Mouse (Mus musculus) urinary bladder, postnatal 10 days (tissue): Measurements from ENCODE around the gene Vars.

Experiments used
- DNase-seq: peaks from one replicate; pipeline ENCODE4 v3.0.0; 2022; ENCODE audit warnings: low spot score

The Vars gene

DNA sequence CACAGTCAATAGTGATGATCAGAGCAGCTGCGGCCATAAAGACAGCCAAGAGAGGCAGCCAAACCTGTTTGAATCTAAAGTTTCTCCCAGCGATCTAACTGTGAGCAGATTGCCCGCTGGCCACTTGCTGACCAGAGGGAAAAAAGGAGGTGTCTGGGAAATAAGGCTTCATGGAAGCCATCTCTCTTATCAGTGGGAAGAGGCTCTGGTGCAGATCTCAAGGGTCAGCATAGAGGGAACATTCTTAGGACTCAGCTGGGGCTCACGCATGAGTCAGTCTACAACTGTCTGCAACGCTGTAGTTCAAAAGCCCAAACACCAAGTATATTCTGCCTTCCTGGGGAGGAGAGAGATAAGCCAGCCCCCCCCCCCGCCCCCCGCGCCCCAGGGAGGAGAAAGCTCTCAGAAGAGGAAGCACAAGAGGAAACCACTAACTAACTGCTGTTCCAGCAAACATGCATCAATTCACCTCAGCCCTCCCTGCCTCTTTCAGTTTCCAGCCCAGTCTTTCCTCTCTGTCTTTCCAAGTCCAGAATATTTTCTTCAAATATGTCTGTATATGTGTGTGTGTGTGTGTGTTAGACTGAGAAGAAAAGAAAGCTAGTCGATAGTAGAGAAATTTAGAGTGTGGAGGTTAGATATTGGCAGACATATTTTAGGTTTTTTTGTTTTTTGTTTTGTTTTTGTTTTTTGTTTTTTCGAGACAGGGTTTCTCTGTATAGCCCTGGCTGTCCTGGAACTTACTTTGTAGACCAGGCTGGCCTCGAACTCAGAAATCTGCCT is 47.6 kb downstream of the Vars start:
- DNase-seq = no peak

DNA sequence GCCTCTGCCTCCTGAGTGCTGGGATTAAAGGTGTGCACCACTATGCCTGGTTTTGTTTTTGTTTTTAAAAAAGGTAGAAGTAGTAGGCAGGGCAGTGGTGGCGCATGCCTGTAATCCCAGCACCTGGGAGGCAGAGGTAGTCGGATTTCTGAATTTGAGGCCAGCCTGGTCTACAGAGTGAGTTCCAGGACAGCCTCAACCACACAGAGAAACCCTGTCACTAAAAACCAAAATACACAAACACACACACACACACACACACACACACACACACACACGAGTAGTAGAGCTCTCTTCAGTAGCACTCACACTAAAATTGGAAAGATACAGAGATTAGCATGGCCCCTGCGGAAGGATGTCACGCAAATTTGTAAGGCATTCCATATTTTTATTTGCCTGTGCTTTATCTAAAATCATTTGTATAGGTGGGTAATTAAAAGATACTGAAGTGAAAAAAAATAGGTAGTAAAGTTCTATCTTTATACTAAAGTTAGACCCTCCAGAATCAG is 48.2 kb downstream of the Vars start:
- DNase-seq = no peak

DNA sequence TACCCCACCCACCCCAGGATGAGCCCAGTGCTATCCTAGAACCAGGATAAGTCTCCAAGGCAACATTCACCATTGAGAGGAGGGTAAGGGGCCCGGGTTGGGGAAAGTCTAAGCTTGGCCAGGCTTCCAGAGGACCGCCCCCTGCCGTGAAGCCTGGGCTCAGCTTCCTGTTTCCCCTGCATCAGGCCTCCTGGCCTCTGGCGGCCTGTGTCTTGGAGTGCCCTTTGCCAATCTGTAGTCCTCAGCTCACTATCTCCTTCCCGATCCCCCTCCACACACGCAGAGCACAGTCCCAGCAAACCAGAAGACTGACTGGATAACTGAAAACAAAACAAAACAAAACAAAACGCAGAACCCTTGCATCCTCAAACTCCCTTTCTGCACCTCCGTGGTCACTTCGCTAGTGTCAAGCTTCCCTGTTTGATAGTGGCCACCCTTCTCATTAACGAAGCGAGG is 48.8 kb downstream of the Vars start, which contains the start of gene Clic1:
Gene Clic1 (plus strand): TSS at position 406 of the 456 bp plus-strand sequence.
- no peak for DNase-seq

DNA sequence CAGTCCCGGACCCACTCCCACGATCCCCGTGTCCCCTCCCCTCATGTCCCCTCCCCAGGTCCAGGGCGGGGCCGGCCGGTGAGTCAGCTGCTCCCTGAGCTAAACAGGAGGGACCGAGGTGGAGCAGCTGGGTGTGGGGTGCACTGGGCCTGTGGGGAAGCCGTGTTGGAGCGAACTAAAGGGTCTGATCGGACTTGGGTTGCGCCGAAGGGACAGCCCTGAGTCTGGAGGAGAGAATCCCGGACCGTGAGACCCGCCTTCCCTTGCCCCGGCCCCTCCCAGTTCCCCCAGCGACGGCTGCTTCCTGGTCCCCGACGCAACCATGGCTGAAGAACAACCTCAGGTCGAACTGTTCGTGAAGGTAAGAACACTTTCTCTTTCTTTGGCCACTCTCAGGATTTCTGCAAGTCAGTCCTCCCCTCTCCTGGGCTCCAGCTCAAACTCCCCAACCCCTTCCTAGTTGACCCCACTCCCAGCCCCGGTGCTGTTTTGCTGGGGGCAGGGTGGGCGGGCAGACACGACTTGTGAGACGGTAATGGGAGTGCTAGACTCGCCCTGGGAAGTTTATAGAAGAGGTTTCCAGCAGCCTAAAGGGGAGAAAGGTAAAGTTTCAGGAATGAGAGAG is 49.5 kb downstream of the Vars start:
- DNase-seq = no peak

DNA sequence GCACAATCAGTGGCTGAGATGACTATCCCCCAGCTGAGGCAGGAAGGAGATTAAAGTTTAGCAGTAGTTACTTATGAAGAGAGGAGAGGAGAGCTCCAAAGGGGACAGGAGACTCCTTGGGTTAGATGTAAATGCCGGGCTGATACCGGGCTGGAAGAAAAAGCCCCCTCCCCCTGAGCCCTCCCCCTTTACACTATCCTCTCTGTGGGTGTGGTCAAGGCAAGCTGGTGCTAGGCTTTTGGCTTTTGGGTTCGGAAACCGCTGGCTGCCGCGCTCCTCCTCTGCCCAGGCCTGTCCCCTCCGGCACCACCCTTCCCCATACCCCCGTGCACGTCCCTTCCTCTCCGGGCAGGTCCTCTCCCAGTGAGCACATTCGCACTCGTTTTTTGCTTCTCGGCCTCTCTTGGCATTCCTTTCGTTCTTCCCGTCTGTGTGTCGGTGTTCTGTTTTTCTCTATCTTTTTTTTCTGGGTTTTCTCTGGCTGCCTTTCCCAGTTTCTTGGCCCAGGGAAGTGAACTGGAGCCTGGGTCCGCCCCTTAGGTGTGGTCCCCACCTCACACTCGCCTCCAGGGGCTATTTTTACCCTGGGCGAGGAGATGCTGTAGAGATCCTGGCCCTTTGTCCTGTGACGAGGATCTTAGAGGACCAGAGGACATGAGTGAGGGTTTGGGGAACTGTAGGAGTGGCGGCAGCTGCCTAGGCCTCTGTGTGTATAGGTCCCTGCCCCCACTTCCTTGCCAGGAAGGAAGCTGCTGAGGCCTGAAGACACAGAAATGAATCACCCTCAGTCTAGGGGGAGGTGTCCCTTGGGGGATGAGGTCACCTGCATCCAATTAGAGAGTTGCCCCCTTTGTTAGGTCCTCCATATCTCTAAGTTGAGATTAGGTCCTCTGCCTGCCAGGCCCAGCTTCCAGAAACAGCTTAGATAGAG is 50.6 kb downstream of the Vars start:
- DNase-seq = no peak

DNA sequence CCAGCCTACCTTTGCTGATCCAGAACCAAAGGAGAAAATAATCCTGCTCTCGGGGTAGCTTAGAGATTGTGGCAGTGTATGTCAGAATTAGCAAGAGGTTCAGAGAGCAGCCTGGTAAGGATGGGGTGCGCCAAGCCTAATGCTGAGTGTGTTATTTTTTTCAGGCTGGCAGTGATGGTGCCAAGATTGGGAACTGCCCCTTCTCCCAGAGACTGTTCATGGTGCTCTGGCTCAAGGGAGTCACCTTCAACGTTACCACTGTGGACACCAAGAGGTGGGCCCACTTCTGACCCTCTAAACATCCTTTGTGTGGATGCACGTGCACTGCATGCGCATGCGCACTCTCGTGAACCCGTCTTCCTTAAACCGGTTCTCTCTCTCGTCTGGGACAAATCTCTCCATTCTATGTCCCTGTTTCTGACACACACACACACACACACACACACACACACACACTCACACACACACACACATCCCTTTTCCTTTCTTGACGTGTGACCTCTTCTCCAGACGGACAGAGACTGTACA is 51.5 kb downstream of the Vars start:
- no peak for DNase-seq

DNA sequence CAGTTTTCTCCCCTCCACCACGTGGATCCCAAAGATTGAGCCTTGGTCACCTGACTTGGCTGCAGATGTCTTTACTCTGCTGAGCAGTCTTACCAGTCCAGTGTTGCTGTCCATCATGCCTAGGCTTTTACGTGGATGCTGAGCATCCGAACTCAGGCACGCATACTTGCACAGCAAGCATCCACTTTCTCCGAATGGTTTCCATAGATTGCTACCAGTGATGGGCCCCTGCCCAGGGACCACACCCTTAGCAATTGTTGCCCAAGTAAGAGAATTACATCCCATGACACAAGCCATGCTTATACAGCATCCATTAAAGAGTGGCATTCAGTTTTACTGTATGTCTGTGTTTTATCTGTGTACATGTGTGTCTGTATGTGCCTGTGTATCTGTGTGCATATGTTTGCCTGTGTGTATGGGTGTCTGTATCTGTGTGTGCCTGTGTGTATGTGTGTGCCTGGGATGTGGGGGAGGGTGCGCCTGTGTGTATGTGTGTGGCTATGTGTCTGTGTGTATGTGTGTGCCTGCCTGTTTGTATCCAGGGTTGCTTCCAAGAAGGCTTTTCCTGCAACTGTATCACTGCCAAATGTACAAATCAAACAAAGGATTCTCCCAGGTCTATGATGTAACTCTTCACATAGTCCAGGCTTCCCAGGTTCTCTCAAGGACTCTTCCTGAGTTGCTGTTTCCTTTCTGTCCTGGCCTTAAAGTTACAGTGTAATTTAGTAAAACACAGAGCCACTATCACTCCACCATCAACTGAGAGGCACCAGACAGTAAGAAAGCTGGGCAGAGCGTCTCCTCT is 55.1 kb downstream of the Vars start:
- DNase-seq = no peak

DNA sequence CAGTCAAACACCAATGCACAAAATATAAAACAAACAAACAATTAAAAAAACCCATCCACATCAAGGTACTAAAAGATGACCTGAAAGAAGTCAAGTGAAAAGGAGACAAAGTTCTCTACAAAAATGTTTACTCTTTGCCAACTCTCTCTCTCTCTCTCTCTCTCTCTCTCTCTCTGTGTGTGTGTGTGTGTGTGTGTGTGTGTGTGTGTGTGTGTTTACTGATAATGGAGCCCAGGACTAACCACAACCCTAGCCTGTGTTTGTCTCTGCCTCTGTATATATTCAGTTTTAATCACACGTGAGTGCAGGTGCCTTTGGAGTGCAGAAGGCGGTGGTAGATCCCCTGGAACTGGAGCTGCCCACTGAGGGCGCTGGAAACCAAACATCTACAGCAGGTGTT is 56.3 kb downstream of the Vars start:
- DNase-seq = no peak

DNA sequence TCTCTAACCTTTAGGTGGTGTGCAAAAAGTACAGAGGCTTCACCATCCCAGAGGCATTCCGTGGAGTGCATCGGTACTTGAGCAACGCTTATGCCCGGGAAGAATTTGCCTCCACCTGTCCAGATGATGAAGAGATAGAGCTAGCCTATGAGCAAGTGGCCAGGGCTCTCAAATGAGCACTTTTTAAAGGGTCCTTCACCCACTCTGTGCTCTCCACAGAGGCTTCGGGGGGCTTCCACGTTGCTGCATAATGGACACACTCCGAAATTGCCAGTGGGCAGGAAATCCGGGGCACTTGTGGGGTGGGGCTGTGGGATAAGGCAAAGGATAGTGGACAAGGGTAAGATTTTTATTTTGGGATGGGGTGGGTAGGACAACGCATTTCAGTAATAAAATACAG is 57.5 kb downstream of the Vars start:
- no peak for DNase-seq

DNA sequence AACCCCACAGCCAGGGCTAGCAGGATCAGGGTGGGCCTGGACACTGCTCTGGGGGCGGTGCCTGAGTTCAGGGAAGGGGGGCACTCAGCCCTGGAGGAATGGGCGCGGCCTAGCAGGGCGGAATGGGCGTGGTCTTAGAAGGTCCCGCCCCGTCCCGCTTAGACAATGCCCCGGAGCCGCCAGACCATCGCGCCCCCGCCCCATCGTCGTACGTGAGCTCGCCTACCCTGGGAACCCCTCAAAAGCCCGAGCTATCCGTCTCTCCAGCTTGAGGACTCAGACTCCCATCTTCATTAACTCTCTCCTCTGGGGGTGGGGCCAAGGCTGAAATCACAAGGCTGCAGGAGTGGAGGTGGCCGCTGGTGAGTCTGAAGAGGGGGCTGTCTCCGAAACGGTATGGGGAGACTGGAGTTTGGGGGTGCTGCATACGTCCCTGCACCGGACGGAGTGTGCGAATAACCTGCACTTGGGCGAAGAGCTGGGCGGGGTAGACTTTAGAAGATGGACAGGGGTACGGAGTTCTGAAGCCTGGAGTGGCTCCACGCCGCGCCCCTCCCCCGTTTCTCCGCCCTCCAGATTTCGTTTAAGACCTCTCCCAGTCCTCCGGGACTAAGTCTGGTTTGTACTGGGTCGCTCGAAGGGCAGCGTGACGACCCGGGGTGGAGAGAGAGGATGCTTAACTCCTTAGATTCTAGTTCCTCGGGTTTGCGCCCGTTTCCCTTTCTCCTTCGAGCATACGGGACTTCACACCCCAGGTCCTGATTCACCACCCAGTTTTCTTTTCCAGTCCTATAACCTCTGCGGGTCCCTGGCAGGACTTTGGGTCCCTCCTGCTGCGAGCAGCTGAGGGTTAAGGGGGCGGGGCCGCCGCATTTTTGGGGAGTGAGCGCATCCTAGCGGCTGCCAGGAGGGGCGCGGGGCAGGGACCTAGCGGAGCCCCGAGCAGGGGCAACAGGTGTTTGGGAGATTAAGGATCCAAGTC is 58.4 kb downstream of the Vars start, which contains the start of gene Ddah2:
Gene Ddah2 (plus strand): TSS at position 125 of the 982 bp plus-strand sequence.
- peak; percentile 62 for DNase-seq

DNA sequence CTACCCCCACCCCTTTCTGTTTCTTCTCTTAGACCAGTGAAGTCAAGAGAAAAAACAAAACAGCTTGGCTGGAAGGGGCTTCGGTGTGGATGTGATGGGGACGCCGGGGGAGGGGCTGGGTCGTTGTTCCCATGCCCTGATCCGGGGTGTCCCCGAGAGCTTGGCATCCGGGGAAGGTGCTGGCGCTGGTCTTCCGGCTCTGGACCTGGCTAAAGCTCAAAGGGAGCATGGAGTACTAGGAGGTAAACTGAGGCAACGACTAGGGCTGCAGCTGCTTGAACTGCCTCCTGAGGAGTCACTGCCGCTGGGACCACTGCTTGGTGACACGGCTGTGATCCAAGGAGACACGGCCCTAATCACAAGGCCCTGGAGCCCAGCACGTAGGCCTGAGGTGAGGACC is 59.3 kb downstream of the Vars start:
- no peak for DNase-seq

DNA sequence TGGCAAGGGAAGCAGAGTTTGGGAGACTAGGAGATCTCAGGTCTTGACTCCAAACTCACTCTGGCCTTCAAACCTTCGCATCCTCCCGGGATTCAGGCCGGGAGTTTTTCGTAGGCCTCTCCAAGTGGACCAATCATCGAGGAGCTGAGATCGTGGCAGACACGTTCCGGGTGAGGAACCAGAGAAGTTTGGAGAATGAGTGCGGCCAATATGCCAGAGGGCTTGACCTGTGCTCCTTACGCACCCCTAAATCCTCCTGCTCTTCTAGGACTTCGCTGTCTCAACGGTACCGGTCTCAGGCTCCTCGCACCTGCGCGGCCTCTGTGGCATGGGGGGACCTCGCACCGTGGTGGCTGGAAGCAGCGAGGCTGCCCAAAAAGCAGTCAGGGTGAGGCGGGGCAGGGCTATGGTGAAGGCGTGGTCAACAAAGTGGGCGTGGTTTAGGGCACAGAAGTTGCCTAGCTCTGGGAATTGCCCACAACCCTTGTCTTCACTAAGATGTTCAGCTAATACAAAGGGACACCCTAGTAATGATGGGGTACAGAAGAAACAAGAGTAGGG is 60.0 kb downstream of the Vars start:
- DNase-seq = no peak

DNA sequence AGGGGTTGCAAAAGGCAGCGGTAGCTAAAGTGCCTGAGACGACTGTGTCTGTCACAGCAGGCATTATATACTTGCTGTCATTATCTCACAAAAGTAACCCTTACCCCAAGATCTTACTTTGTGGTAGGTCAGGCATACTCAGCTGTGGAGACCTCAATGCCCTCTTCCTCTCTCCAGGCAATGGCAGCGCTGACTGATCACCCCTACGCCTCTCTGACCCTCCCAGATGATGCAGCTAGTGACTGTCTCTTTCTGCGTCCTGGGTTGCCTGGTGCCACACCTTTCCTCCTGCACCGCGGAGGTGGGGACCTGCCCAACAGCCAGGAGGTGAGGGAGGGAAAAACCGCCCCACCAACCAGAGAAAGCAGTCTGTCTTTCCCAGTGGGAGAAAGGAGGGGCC is 60.5 kb downstream of the Vars start:
- no peak for DNase-seq

DNA sequence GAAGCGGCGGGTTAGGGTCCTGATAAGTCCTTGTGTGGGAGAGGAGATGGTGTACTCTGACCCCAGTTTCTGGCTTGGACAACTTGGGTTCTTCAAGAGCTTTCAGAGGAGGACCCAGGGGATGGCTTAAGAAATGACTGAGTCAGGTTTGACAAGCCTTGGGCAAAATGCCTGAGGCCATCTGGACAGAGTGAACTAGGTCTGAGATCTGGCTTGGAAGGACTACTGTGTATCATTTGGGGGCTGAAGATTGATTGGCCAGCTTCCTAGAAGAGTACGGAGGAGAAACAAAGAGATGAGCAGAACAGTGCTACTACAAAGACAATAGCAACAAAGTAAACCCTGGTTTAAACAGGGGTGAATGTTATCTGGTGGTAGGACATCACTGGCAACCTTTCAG is 62.7 kb downstream of the Vars start:
- DNase-seq = no peak

DNA sequence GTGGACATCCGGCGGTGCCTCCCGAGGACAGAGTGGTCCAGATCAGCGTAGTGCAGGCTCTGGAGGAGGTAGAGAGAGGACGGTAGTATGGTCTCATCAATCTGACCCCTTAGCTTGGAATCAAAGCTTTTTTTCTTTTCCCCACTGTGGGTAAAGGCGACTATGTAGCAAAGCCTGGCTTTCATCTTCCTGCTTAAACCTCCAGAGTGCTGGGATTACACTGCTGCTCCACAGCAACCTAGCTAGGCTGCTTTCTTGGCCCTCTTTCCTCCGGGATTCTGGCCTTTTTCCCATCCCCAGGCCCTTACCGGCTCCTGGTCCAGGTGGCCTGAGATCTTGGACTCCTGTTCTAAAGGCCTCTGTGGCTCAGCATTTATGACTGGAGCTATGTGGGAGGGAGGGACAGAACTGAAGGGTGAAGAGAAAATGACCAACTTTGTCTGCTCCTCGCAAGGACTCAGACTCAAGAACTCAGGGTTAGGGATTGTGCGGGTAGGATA is 63.6 kb downstream of the Vars start:
- DNase-seq = no peak

DNA sequence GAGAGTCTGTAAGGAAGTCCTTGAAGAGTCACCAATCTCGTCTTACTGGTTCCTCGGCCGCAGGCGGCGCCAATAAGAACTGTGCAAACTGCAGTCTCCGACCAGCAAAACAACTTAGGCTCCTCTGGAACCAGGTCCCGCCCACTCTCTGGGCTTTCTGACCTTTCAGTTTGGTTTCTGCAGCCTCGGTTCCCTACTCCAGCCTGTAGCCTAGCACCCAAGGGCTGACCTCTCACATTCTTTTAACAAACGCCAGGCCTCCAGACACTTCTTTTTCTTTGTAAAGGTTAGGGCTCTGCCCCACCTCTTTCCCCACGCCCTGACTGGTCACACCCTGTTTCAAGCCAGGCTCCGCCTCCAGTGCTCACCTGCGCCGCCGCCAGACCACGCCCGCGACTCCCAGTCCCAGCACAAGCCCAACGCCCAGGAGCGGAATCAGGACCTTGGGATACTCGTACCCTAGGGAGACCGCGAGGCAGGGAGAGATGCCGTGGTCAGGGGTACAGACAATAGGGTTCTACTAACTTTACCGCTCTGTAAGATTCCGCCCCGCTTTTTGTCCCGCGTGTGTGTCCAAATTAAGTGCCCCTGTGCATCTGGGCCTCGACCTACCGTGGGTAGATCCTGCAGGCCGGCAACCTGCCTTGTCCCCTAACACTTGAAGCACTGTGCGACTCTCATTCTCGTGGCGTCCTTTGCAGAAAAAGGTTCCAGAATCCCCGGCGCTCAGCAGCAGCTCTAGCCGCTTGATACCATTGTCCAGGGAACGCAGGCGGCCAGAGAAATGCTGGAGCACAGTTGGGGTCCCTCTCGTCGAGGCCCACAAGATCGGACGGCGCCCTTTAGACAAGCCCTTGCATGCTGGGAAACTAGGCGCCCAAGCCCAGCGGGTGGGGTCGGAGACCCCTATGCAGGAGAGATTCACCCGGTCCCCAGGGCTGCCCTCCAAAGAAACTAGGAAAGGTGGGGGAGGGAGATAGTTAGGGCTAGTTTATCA is 64.5 kb downstream of the Vars start, which contains the start of gene Ly6g6c:
Gene Ly6g6c (plus strand): TSS at position 438 of the 997 bp plus-strand sequence.
- no peak for DNase-seq
